Mouse (Mus musculus): Measurements from ENCODE around the gene 5830411N06Rik. TPM values are rescaled to one million over a fixed set of nuclear protein-coding genes. Genes with fewer than 3 reads are reported as not detected.

Gene 5830411N06Rik
- total and polyA plus RNA-seq, 2 experiments from 2014 or later = not detected

DNA sequence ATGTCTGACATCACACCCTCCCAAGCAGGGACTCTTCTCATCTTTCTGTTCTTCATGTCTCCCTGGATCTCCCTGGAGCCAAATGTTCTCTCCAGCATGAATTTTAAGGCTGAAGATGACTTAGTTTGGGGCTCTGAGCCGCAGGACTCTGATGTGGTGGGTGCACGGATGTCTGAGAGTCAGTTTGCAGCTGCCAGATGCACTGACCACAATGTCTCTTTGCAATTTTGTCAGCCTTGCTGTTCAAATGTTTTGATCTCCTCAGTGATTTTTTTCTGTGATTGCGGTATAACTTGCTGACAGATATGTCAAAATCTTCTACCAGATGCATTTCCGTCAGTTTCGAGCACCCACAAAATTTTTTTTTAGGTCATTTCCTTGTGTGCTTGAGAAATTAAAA, 33.2 kb upstream of the 5830411N06Rik start:
- no peak overlapping the region for H3K4me3 ChIP-seq (ENCODE audit: low read depth, low read length)
- H3K27ac ChIP-seq (ENCODE audit: low read depth, low read length) = no peak overlapping the region
- no peaks in the 10 kb centered on the region for H3K36me3 ChIP-seq (ENCODE audit: insufficient read depth, low read length)
- no peak for TF ChIP-seq CTCF (IDR thresholded peaks at IDR 0.05)
- DNase-seq (ENCODE audit: low spot score) (no peak), ATAC-seq (ENCODE audit: low FRiP score) (no peak)
- WGBS = 80% methylated on average over 5 of the region's 5 CpGs
- H3K4me1 ChIP-seq (ENCODE audit: insufficient read depth, low read length) = no peaks in the 10 kb centered on the region
- no peak overlapping the region for H3K9ac ChIP-seq (replicated peaks; ENCODE audit: low read length, poor library complexity, severe bottlenecking)
- no peaks in the 10 kb centered on the region for H3K9me3 ChIP-seq (ENCODE audit: low read length)
- H3K27me3 ChIP-seq (ENCODE audit: insufficient read depth, low read length) = no peaks in the 10 kb centered on the region
- no peak overlapping the region for H3K4me2 ChIP-seq (ENCODE audit: low read depth, low read length, poor library complexity, severe bottlenecking)

DNA sequence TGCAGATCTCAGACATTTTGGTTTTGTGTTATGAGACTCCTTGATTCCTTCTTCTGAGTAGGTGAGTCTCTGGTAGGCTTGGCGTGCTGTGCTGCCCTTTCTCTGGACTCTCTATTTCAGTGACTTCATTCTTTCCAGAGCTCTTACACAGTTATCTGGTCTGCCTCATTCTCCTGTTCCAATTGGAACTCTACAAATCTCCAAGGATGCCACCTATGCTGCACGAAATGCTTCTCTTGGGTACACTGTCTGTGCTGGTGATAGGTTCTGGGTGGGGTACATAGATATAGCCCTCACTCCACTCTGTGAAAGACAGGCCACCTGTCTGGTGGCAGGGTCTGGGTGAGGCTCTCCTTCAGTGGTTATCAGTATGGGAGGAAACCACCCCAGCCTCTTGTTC, 29.1 kb upstream of the 5830411N06Rik start, which contains the start of gene Cd163l1:
Gene Cd163l1, plus strand, starts transcription at position 301 of the 400 bp plus-strand sequence.
- Histone ChIP-seq H3K9ac (replicated peaks; ENCODE audit: low read length, poor library complexity, severe bottlenecking) (no peak within 1 kb of the TSS), H3K9me3 (ENCODE audit: low read length) (no peaks in the 10 kb centered on the region), H3K4me1 (ENCODE audit: insufficient read depth, low read length) (no peaks in the 10 kb centered on the region), H3K27me3 (ENCODE audit: insufficient read depth, low read length) (no peaks in the 10 kb centered on the region), H3K36me3 (ENCODE audit: insufficient read depth, low read length) (no peaks in the 10 kb centered on the region), H3K4me3 (ENCODE audit: low read depth, low read length) (no peak within 1 kb of the TSS), H3K4me2 (ENCODE audit: low read depth, low read length, poor library complexity, severe bottlenecking) (no peak within 1 kb of the TSS), H3K27ac (ENCODE audit: low read depth, low read length) (no peak within 1 kb of the TSS)
- ATAC-seq (ENCODE audit: low FRiP score) = no peak
- TF ChIP-seq CTCF (IDR thresholded peaks at IDR 0.05) = no peak
- WGBS = 90% methylated on average over 2 of the region's 2 CpGs
- DNase-seq (ENCODE audit: low spot score) = no peak

DNA sequence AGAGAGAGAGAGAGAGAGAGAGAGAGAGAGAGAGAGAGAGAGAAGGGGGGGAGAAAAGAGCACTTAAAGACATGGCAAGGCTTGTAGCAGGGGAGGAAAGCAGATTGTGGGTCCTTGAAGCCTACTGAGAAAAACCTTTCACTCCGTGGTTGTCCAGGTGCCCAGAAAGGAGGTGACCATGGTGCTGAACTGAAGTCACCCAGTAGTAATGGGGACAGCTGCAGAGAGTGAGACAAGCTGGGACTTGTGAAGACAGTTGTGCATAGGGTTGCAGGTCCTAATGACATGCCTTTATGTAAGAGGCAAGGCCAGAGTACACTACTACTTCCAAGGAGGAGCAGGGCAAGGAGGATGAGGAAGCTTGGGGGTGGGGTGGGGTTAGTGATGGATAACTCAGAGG, 27.8 kb upstream of the 5830411N06Rik start:
- H3K36me3 ChIP-seq (ENCODE audit: insufficient read depth, low read length) = no peaks in the 10 kb centered on the region
- no peak for DNase-seq (ENCODE audit: low spot score)
- no peaks in the 10 kb centered on the region for H3K4me1 ChIP-seq (ENCODE audit: insufficient read depth, low read length)
- TF ChIP-seq CTCF (IDR thresholded peaks at IDR 0.05) = no peak
- 29% methylated on average over 1 of the region's 1 CpGs for WGBS
- H3K4me2 ChIP-seq (ENCODE audit: low read depth, low read length, poor library complexity, severe bottlenecking) = no peak overlapping the region
- no peaks in the 10 kb centered on the region for H3K27me3 ChIP-seq (ENCODE audit: insufficient read depth, low read length)
- H3K4me3 ChIP-seq (ENCODE audit: low read depth, low read length) = no peak overlapping the region
- H3K27ac ChIP-seq (ENCODE audit: low read depth, low read length) = no peak overlapping the region
- H3K9ac ChIP-seq (replicated peaks; ENCODE audit: low read length, poor library complexity, severe bottlenecking) = no peak overlapping the region
- no peak for ATAC-seq (ENCODE audit: low FRiP score)
- no peaks in the 10 kb centered on the region for H3K9me3 ChIP-seq (ENCODE audit: low read length)

DNA sequence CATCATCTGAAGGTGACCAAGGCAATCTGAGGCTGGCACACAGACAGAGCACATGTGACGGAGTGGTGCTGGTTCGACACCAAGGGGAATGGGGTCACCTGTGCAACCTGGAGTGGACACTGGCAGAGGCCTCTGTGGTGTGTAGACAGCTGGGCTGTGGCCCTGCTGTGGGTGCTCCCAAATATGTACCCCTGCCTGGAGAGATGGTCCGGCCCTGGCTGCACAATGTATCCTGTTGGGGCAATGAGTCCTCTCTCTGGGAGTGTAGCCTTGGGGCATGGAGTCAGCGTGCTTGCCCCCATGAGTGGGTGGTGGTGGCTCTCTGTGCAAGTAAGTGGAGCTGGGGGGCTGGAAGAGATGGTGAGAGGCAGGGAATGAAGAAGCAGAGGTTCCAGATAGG, 26.7 kb upstream of the 5830411N06Rik start:
- Histone ChIP-seq H3K27ac (ENCODE audit: low read depth, low read length) (no peak overlapping the region), H3K27me3 (ENCODE audit: insufficient read depth, low read length) (no peaks in the 10 kb centered on the region), H3K4me2 (ENCODE audit: low read depth, low read length, poor library complexity, severe bottlenecking) (no peak overlapping the region), H3K4me1 (ENCODE audit: insufficient read depth, low read length) (no peaks in the 10 kb centered on the region), H3K9me3 (ENCODE audit: low read length) (no peaks in the 10 kb centered on the region), H3K9ac (replicated peaks; ENCODE audit: low read length, poor library complexity, severe bottlenecking) (no peak overlapping the region), H3K4me3 (ENCODE audit: low read depth, low read length) (no peak overlapping the region), H3K36me3 (ENCODE audit: insufficient read depth, low read length) (no peaks in the 10 kb centered on the region)
- ATAC-seq (ENCODE audit: low FRiP score) = no peak
- no peak for TF ChIP-seq CTCF (IDR thresholded peaks at IDR 0.05)
- DNase-seq (ENCODE audit: low spot score) = no peak
- WGBS = 83% methylated on average over 4 of the region's 4 CpGs

DNA sequence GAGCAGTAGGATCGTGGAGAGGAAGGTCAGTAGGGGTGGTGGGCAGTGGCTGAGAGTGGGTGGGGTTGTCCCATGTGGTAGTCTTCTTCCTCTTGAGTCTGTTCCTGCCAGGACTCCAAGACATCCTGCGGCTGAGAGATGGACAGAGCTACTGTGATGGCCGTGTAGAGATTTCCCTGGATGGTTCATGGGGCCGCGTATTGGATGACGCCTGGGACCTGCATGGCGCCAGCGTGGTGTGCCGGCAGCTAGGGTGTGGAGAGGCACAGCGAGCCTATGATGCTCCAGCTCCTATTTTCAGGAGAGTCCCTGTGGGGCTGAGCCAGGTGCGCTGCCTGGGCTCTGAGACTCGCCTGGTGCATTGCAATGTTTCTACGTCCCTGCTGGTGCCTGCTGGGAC, 22.9 kb upstream of the 5830411N06Rik start:
- H3K4me3 ChIP-seq (ENCODE audit: low read depth, low read length) = no peak overlapping the region

DNA sequence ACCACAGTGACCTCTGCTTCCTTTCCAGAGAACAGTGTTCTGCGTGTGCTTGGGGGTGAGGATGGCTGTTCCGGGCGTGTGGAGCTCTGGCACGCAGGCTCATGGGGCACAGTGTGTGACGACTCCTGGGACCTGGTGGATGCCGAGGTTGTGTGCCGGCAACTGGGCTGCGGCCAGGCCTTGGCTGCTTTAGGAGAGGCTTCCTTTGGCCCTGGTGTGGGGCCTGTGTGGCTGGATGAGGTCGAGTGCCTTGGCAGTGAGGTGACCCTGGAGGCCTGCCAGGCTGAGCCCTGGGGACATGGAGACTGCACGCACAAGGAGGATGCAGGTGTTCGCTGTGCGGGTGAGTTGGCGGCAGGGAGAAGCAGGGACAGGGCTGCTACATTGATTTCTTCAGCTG, 18.6 kb upstream of the 5830411N06Rik start:
- no peak overlapping the region for H3K27ac ChIP-seq (ENCODE audit: low read depth, low read length)
- H3K36me3 ChIP-seq (ENCODE audit: insufficient read depth, low read length) = no peaks in the 10 kb centered on the region
- no peak overlapping the region for H3K9ac ChIP-seq (replicated peaks; ENCODE audit: low read length, poor library complexity, severe bottlenecking)
- no peak for DNase-seq (ENCODE audit: low spot score)
- no peak overlapping the region for H3K4me2 ChIP-seq (ENCODE audit: low read depth, low read length, poor library complexity, severe bottlenecking)
- no peaks in the 10 kb centered on the region for H3K9me3 ChIP-seq (ENCODE audit: low read length)
- no peak for TF ChIP-seq CTCF (IDR thresholded peaks at IDR 0.05)
- 83% methylated on average over 13 of the region's 13 CpGs for WGBS
- ATAC-seq (ENCODE audit: low FRiP score) = no peak
- H3K4me3 ChIP-seq (ENCODE audit: low read depth, low read length) = no peak overlapping the region
- no peaks in the 10 kb centered on the region for H3K27me3 ChIP-seq (ENCODE audit: insufficient read depth, low read length)
- no peaks in the 10 kb centered on the region for H3K4me1 ChIP-seq (ENCODE audit: insufficient read depth, low read length)

More for the DNA sequence above, 22.9 kb upstream of the 5830411N06Rik start:
- no peaks in the 10 kb centered on the region for H3K36me3 ChIP-seq (ENCODE audit: insufficient read depth, low read length)
- ATAC-seq (ENCODE audit: low FRiP score) (no peak), DNase-seq (ENCODE audit: low spot score) (no peak)
- H3K27ac ChIP-seq (ENCODE audit: low read depth, low read length) = no peak overlapping the region
- H3K9ac ChIP-seq (replicated peaks; ENCODE audit: low read length, poor library complexity, severe bottlenecking) = no peak overlapping the region
- no peaks in the 10 kb centered on the region for H3K27me3 ChIP-seq (ENCODE audit: insufficient read depth, low read length)
- WGBS = 89% methylated on average over 13 of the region's 13 CpGs
- no peaks in the 10 kb centered on the region for H3K4me1 ChIP-seq (ENCODE audit: insufficient read depth, low read length)
- no peak for TF ChIP-seq CTCF (IDR thresholded peaks at IDR 0.05)
- no peak overlapping the region for H3K4me2 ChIP-seq (ENCODE audit: low read depth, low read length, poor library complexity, severe bottlenecking)
- H3K9me3 ChIP-seq (ENCODE audit: low read length) = no peaks in the 10 kb centered on the region
